Mouse (Mus musculus) ZHBTc4 (cell line): ENCODE measurements around the gene Plek.

Experiments
- DNase-seq: peaks from one replicate; pipeline ENCODE4 v3.0.0-alpha.2; 2011; ENCODE audit warnings: low read depth, low spot score

Plek gene

GRCm38 (mm10) chr11:16950226-16950975 is 101.8 kb downstream of the Plek start:
- DNase-seq: no peak

- DNase-seq: peak; percentile 64
These were observed 103.4 kb downstream of the Plek start for GRCm38 (mm10) chr11:16948756-16949155.

- DNase-seq: no peak
These were observed 109.2 kb downstream of the Plek start for GRCm38 (mm10) chr11:16943016-16943415.

GRCm38 (mm10) chr11:16941973-16942452 is 110.2 kb downstream of the Plek start:
- DNase-seq: no peak

GRCm38 (mm10) chr11:16941103-16941793 is 110.9 kb downstream of the Plek start:
- no peak for DNase-seq

GRCm38 (mm10) chr11:16935577-16936236 is 116.5 kb downstream of the Plek start:
- DNase-seq: no peak

- DNase-seq: no peak
These were observed 120.0 kb downstream of the Plek start for GRCm38 (mm10) chr11:16932159-16932558.
